Mouse (Mus musculus) frontal cortex, adult (tissue): ENCODE results near the gene Ice1.

Experiments
- ATAC-seq: cut with Nextera tagmentation; 2 replicates; pipeline ENCODE4 v1.9.2; 2017; ENCODE audit warnings: mild to moderate bottlenecking, moderate library complexity, mixed read lengths; ENCODE audit not compliant: low TSS enrichment

Gene Ice1

DNA sequence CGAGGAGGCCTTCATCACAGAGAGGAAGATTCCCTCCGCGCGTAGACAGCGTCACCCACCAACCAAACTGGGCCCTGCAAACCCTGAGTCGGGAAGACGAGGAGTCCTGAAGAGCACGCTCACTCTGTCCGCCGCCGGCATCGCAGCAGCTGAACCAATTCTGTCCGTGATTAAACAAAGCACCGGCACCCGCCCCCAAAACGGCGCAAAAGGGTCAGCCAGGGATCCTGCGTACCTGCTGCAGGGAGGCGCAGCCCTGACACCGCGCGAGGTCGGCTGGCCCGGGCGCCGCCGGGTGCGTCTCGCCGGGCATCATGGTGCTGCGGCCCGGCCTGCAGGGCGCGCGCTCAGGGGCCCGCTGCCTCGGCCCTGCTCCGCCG is at the start of gene Ice1:
TSS of gene Ice1 (minus strand) at position 353 of the 380 bp plus-strand sequence.
- peak; percentile 57 for ATAC-seq

GRCm38 (mm10) chr13:70685825-70686224 is 48.4 kb upstream of the Ice1 start:
- ATAC-seq = no peak

DNA sequence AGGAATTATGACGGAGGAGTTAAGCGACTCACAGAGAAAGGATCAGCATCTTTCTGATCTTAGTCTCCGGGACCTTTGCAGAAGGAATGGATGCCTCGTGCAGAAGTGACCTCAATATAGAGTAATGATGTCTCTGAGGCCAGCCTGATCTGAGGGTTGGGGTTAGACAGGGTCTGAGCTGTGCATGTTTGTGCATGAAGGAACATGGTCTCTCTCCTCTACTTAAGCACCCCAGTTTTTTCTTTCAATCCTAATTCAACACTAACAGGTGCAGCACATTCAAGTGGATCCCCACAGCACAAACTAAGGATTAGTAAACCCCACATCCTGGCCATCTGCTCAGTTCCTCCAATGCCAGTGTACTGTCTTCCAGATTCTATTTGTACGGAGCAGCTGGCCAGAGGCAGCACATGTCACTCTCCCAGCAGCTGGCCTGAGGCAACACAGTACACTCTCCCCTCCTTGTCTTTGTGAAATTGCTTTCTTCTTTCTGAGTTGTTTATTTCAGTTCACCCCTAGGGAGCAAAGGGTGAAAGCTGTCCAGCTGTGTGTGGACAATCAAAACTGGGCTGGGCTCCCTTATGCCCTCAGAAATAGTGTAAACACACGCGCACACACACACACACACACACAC is 47.7 kb upstream of the Ice1 start:
- ATAC-seq = no peak

DNA sequence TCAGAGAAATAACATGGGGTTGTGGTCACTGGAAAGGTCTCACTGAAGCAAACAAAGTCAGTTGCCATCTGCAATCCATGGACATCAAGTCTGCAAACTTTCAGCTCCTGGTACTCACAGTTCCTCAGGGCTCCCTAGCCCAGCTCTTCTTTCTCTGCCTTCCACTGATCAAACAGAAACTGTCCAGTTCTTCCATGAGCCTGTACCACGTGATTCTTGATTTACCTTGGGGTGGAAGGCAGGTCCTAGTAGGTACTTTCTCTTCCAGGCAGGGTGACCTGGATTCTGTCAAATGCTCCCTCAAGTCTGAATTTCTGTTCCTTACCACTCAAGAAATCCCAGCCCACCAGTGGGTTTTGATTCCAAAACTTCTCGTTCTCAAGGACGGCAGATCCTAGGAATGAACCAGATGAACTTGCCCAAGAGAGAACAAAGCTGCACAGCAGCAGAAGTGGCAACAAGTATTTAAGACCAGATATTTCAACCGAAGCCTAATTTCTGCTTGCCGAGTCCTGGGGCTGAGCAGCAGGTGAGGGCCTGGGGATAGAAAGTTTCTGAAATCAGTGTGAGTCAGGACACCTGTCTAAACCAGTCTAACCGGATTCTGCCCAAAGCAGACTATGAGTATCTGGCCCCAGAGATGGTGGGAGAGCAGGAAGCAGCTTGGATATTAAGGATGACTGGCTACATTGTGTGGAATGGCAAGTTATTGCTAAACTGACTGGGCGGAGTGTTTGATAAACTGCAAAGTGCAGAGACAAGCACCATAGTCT is 44.2 kb upstream of the Ice1 start:
- ATAC-seq = no peak

GRCm38 (mm10) chr13:70680316-70680715 is 42.9 kb upstream of the Ice1 start:
- ATAC-seq = no peak

GRCm38 (mm10) chr13:70677689-70678088 is 40.3 kb upstream of the Ice1 start:
- no peak for ATAC-seq

DNA sequence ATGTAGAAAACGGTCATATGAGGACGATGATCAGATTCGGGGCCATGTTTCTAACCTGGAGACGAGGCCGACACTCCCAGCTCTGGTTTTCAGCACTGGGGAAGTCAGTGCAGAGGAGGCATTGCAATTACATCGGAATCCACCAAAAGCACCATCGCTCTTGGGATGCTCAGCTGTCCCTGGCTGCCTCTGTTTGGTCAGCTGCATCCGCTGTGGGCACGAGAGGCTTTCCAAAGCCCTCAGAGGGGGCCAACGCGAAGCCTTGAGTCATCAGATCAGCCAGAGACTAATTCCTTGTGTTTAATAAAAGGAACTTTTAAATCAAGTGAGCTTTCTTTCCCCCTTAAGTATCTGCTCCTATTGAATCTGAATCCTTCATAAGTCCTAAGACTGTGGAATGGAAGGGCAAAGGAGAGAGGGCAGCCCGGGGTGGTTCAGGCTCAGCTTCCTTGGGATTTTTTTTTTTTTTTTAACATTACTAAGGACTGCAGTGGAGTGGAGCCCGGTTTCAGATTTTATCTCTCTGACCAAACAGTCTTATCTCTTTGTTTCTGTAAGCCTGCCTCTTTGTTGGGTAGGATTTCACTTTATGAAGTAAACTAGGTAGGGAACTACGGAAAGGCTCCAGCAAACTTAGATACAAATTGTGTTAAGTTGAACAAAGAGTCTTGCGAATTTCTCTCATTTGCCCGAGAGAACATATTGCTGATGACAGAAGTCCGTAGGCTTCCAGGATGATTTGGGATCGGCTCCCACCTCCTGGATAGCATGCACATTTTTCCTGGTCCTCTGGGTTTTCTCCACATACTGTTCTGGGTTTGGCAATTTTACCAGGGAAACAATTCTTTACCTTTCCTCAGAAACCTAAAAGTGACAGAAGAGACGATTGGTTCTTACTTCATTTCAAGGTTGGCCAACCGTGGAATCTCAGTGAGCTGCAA is 39.1 kb upstream of the Ice1 start:
- peak; percentile 77 for ATAC-seq

- peak; percentile 32; the same call in 1 of the 2 replicates for ATAC-seq
Measured at GRCm38 (mm10) chr13:70674998-70675397, 37.6 kb upstream of the Ice1 start.

DNA sequence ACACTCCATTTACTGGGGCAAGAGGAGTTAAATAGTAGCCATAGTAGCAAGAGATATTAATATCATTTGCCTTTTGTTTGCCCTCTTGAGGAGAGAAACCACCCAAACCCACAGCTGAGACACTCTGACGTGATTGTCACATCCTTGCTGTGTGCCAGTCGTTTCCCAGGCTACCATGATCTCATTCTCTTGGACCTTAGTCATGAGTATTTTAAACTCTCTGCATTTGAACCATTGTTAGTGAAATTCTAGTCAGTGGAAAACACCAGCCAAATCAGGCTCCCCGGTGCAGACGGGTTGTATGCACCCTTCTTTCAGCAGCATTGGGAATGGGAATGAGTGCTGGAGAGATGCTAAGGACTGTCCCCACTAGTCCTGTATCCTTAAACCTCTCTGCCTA is 32.6 kb upstream of the Ice1 start:
- peak; percentile 73 for ATAC-seq

- ATAC-seq = no peak
Measured at GRCm38 (mm10) chr13:70659715-70660114, 22.3 kb upstream of the Ice1 start.

GRCm38 (mm10) chr13:70656741-70657140 is 19.3 kb upstream of the Ice1 start:
- no peak for ATAC-seq

DNA sequence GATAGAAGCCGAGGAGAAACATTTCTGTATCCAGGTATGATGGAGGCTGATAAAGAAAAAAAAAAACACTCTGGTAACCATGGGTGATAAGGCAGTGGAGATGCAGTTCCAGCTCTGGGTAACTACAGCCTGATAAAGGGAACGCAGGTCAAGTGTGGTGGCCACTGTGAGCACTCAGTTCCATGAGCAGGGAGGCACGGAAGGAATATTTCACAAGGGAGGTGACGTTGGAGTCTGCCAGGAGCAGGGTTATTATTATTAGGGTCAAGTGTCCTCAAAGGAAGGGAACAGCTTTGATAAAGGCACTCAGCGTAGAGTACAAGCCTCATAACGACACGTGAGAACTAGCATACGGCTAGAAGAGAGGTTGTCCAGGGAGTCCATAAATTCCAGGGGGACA is 18.9 kb upstream of the Ice1 start:
- ATAC-seq = no peak

DNA sequence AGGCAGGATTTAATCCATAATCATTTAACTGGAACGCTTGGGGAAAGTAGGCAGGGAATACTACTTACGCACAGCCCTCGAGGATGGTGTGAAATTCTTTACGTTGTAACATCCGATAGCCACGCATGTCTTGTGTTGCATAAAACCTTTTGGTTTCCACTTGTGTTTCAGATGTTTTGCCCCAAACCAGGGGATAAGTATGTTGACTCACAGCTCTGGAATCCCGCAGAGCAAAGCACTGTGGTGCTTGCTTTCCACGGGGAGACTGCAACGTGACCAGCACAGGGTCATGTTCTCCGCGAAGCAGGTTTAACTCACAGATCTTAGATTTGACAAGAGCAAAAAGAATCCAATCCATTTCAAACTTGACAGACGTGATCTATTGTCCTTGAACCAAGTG is 18.1 kb upstream of the Ice1 start:
- ATAC-seq = no peak

- no peak for ATAC-seq
Measured at GRCm38 (mm10) chr13:70654091-70654770, 16.8 kb upstream of the Ice1 start.

- ATAC-seq = no peak
Measured at GRCm38 (mm10) chr13:70653457-70653856, 16.0 kb upstream of the Ice1 start.

DNA sequence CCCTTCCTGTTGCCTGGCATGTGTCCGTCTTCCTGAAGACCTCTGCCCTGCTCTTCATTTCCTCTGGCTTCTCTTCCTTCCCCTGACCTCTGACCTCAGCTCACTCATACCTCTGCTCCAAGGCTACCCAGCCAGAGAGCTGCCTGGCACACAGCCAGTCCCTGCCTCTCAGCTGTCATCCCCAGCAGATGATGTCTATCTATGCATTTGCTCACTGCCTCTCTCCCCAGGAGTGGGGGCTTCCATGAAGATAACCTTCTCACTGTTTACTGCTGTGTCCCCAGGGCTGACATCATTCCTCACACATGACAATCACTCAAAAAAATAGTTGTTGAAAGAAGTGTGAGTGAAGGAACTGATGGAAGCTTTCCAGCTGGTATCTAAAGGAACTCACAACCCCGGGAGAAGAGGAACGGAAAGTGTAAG is 12.6 kb upstream of the Ice1 start:
- no peak for ATAC-seq

DNA sequence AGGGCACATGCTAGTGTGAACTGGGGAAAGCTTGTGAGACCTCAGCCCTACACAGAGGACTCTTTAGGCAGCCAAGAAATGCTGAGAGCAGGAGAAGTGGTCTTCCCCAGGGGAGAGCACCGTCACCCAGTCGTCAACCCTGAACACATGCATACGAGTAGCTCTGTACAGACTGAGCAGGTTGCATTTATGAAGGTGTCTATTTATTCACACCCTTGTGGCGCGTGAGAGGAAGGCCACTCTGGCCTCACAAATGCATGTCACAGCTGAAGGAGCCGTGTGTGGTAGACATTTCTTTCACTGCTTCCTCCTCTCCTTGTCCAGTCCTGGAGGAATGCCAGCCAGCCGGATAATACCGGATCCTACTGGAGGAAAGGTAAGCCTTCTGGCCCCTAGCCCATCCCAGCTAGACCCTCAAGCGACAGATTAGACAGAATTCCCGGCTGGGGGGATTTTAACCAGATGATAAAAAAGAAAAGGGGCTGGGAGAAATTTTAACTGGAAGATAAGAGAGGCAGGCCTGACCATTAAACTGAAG is 8.6 kb upstream of the Ice1 start:
- no peak for ATAC-seq

- no peak for ATAC-seq
Measured at GRCm38 (mm10) chr13:70644083-70644462, 6.6 kb upstream of the Ice1 start.

GRCm38 (mm10) chr13:70643408-70644082 is 6.1 kb upstream of the Ice1 start:
- peak; percentile 76 for ATAC-seq

GRCm38 (mm10) chr13:70641941-70642340 is 4.5 kb upstream of the Ice1 start:
- ATAC-seq = no peak

DNA sequence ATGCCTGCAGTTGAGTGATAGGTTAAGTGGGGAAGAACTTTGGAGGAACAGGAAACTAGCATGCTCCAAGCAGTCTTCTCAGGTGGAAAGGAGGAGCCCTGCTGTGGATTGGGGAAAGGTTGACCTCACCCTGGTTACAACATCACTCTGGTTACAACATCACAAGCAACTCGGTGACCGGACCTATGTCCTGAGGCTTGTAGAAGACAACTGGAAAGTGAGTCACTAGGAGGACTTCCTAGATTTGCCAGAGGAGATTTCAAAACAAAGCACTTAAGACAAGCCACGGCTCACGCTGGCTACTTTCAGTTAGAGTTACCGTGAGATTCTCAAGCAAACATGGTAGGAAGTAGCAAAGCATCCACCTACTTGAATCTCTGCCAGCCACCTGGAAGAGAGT is 3.9 kb upstream of the Ice1 start:
- ATAC-seq = no peak
